Mouse (Mus musculus): ENCODE data around the gene Atf4. TPM values are rescaled to one million over a fixed set of nuclear protein-coding genes. Genes with fewer than 3 reads are reported as not detected.

Atf4 gene
- total RNA-seq, 2 experiments from 2014 or later: 146 to 171 TPM

- TF ChIP-seq CTCF (IDR thresholded peaks at IDR 0.05): peak; percentile 90
- Histone ChIP-seq H3K27ac (no peak overlapping the region), H3K4me3 (no peak overlapping the region)
- intact Hi-C loops (cut with DNase I): loop anchor here (1.0 to 5.0 kb wide), 2 partner anchors 36 to 133 kb away; partner anchors contain the start of genes Rpl3 and Syngr1
- DNase-seq: peak; percentile 82
Measured at GRCm38 (mm10) chr15:80225208-80225607, 29.8 kb upstream of the Atf4 start.

GRCm38 (mm10) chr15:80225796-80226195 is 29.2 kb upstream of the Atf4 start:
- no peak overlapping the region for H3K4me3 ChIP-seq
- peak; percentile 58 for DNase-seq
- no peak overlapping the region for H3K27ac ChIP-seq
- TF ChIP-seq CTCF (IDR thresholded peaks at IDR 0.05): peak; percentile 66
- intact Hi-C loops (cut with DNase I): loop anchor here (1.0 to 5.0 kb wide), 2 partner anchors 36 to 133 kb away; partner anchors contain the start of genes Rpl3 and Syngr1

GRCm38 (mm10) chr15:80228071-80228800 is 26.7 kb upstream of the Atf4 start:
- H3K27ac ChIP-seq: no peak overlapping the region
- intact Hi-C loops (cut with DNase I): loop anchor here (5.0 kb wide), 1 partner anchor 136 kb away; the partner anchor contains the start of genes Rpl3 and Syngr1
- no peak for TF ChIP-seq CTCF (IDR thresholded peaks at IDR 0.05)

GRCm38 (mm10) chr15:80232331-80232730 is 22.7 kb upstream of the Atf4 start:
- no peak for TF ChIP-seq CTCF (IDR thresholded peaks at IDR 0.05)
- intact Hi-C loops (cut with DNase I): loop anchor here (10.0 kb wide), 1 partner anchor 288 kb away; no protein-coding TSS in a partner anchor
- no peak overlapping the region for H3K4me3 ChIP-seq
- no peak overlapping the region for H3K27ac ChIP-seq
- DNase-seq: no peak

More at GRCm38 (mm10) chr15:80228071-80228800, 26.7 kb upstream of the Atf4 start:
- no peak for DNase-seq
- H3K4me3 ChIP-seq: no peak overlapping the region

GRCm38 (mm10) chr15:80233053-80233452 is 21.9 kb upstream of the Atf4 start:
- no peak for TF ChIP-seq CTCF (IDR thresholded peaks at IDR 0.05)
- DNase-seq: no peak
- H3K27ac ChIP-seq: peak overlapping the region; percentile 91
- H3K4me3 ChIP-seq: peak overlapping the region; percentile 99
- intact Hi-C loops (cut with DNase I): loop anchor here (10.0 kb wide), 1 partner anchor 288 kb away; no protein-coding TSS in a partner anchor

- H3K4me3 ChIP-seq: peak within 1 kb of the TSS; percentile 99
- intact Hi-C loops (cut with DNase I): loop anchor here (2.0 to 10.0 kb wide), 2 partner anchors 21 to 289 kb away; partner anchors contain the start of gene Atf4
- peak; percentile 99 for DNase-seq
- no peak; the same call in 1 of the 2 replicates for TF ChIP-seq CTCF (IDR thresholded peaks at IDR 0.05)
- peak within 1 kb of the TSS; percentile 91 for H3K27ac ChIP-seq
Measured at GRCm38 (mm10) chr15:80233733-80234509, 21.1 kb upstream of the Atf4 start, which contains the start of gene Mief1. Gene Mief1 (plus strand): TSS chr15:80234018.

GRCm38 (mm10) chr15:80235535-80235934 is 19.4 kb upstream of the Atf4 start, which contains the start of gene AC140267.1:
Gene AC140267.1 (plus strand): TSS chr15:80235835.
- DNase-seq: no peak
- no peak for TF ChIP-seq CTCF (IDR thresholded peaks at IDR 0.05)
- intact Hi-C loops (cut with DNase I): loop anchor here (2.0 to 10.0 kb wide), 2 partner anchors 19 to 291 kb away; partner anchors contain the start of gene Atf4
- Histone ChIP-seq H3K4me3 (peak within 1 kb of the TSS; percentile 99), H3K27ac (peak within 1 kb of the TSS; percentile 91)

- no peak for TF ChIP-seq CTCF (IDR thresholded peaks at IDR 0.05)
- intact Hi-C loops (cut with DNase I): no loop called here
- H3K4me3 ChIP-seq: no peak overlapping the region
- H3K27ac ChIP-seq: no peak overlapping the region
- no peak for DNase-seq
Measured at GRCm38 (mm10) chr15:80248135-80248534, 6.8 kb upstream of the Atf4 start.

GRCm38 (mm10) chr15:80248596-80248995 is 6.4 kb upstream of the Atf4 start:
- intact Hi-C loops (cut with DNase I): no loop called here

GRCm38 (mm10) chr15:80249672-80250071 is 5.3 kb upstream of the Atf4 start:
- DNase-seq: no peak
- no peak for TF ChIP-seq CTCF (IDR thresholded peaks at IDR 0.05)
- Histone ChIP-seq H3K4me3 (no peak overlapping the region), H3K27ac (no peak overlapping the region)
- intact Hi-C loops (cut with DNase I): no loop called here

More at GRCm38 (mm10) chr15:80248596-80248995, 6.4 kb upstream of the Atf4 start:
- Histone ChIP-seq H3K4me3 (no peak overlapping the region), H3K27ac (no peak overlapping the region)
- no peak for DNase-seq
- no peak for TF ChIP-seq CTCF (IDR thresholded peaks at IDR 0.05)

GRCm38 (mm10) chr15:80250586-80250985 is 4.4 kb upstream of the Atf4 start:
- no peak for DNase-seq
- no peak for TF ChIP-seq CTCF (IDR thresholded peaks at IDR 0.05)
- Histone ChIP-seq H3K27ac (peak overlapping the region; percentile 63; the same call in 1 of the 2 replicates), H3K4me3 (no peak overlapping the region)
- intact Hi-C loops (cut with DNase I): no loop called here

GRCm38 (mm10) chr15:80253530-80253929 is 1.5 kb upstream of the Atf4 start:
- Histone ChIP-seq H3K4me3 (no peak overlapping the region), H3K27ac (peak overlapping the region; percentile 99)
- intact Hi-C loops (cut with DNase I): no loop called here
- no peak for TF ChIP-seq CTCF (IDR thresholded peaks at IDR 0.05)
- no peak for DNase-seq
